Mouse (Mus musculus) embryo, embryonic 9.5 days (tissue): ENCODE results near the gene Hnrnpa3.
A peak's percentile ranks its signal among the peaks of the same experiment; 100 is the strongest.
"Not testable (repeated sequence)": the region's sequence is repeated elsewhere in the genome, so short reads cannot be mapped to it uniquely, and the experiment has no call there.

Experiments used
- DNase-seq: peaks from one replicate; pipeline ENCODE4 v3.0.0-alpha.2; 2017; ENCODE audit errors: extremely low spot score

Gene Hnrnpa3

GRCm38 (mm10) chr2:75658727-75659628, at the start of gene Hnrnpa3:
TSS of gene Hnrnpa3 (plus strand) at chr2:75659261.
- peak; percentile 99 for DNase-seq

- no peak for DNase-seq
These were observed 49.1 kb upstream of the Hnrnpa3 start for GRCm38 (mm10) chr2:75609971-75610370.

- DNase-seq = not testable (repeated sequence)
These were observed 48.5 kb upstream of the Hnrnpa3 start for GRCm38 (mm10) chr2:75610602-75611001.

- no peak for DNase-seq
These were observed 47.8 kb upstream of the Hnrnpa3 start for GRCm38 (mm10) chr2:75611041-75611805.

- no peak for DNase-seq
These were observed 47.1 kb upstream of the Hnrnpa3 start for GRCm38 (mm10) chr2:75612006-75612405.

GRCm38 (mm10) chr2:75612981-75613567, 46.0 kb upstream of the Hnrnpa3 start:
- no peak for DNase-seq

GRCm38 (mm10) chr2:75614577-75614976, 44.5 kb upstream of the Hnrnpa3 start:
- no peak for DNase-seq

- no peak for DNase-seq
These were observed 42.1 kb upstream of the Hnrnpa3 start for GRCm38 (mm10) chr2:75616911-75617310.

- no peak for DNase-seq
These were observed 40.3 kb upstream of the Hnrnpa3 start for GRCm38 (mm10) chr2:75618712-75619111.

GRCm38 (mm10) chr2:75621873-75622654, 37.0 kb upstream of the Hnrnpa3 start:
- DNase-seq = no peak

GRCm38 (mm10) chr2:75625086-75625485, 34.0 kb upstream of the Hnrnpa3 start:
- no peak for DNase-seq

GRCm38 (mm10) chr2:75626597-75627440, 32.2 kb upstream of the Hnrnpa3 start:
- DNase-seq = no peak

- DNase-seq = no peak
These were observed 30.6 kb upstream of the Hnrnpa3 start for GRCm38 (mm10) chr2:75628487-75628886.

- no peak for DNase-seq
These were observed 27.6 kb upstream of the Hnrnpa3 start for GRCm38 (mm10) chr2:75631421-75631820.

GRCm38 (mm10) chr2:75632043-75632442, 27.0 kb upstream of the Hnrnpa3 start:
- DNase-seq = no peak

- DNase-seq = no peak
These were observed 26.3 kb upstream of the Hnrnpa3 start for GRCm38 (mm10) chr2:75632721-75633181.

GRCm38 (mm10) chr2:75633381-75633780, 25.7 kb upstream of the Hnrnpa3 start:
- no peak for DNase-seq

GRCm38 (mm10) chr2:75633784-75634183, 25.3 kb upstream of the Hnrnpa3 start:
- no peak for DNase-seq

- not testable (repeated sequence) for DNase-seq
These were observed 24.6 kb upstream of the Hnrnpa3 start for GRCm38 (mm10) chr2:75634431-75634830.

- no peak for DNase-seq
These were observed 22.6 kb upstream of the Hnrnpa3 start for GRCm38 (mm10) chr2:75636261-75637054.
